Mouse (Mus musculus): ENCODE measurements around the gene Specc1. TPM values are rescaled to one million over a fixed set of nuclear protein-coding genes. Genes with fewer than 3 reads are reported as not detected.

Specc1 gene
- polyA plus RNA-seq (2014; fragmentation: Nextera tagmentation; extraction: Ambion mirVana) = 18.4 and 26.3 TPM in 2 replicates

GRCm38 (mm10) chr11:61956572-61957295 is at the start of gene Specc1:
Gene Specc1 (plus strand): TSS chr11:61956763.
- peak within 1 kb of the TSS; percentile 47; the same call in 1 of the 2 replicates for H3K9ac ChIP-seq (ENCODE audit: low read depth, low read length)
- ATAC-seq (ENCODE audit: low FRiP score) (peak; percentile 92), DNase-seq (ENCODE audit: low spot score) (peak; percentile 97)
- H3K9me3 ChIP-seq (ENCODE audit: control insufficient read depth, low read length) = no peaks in the 10 kb centered on the region
- WGBS = under 1% methylated on average over 53 of the region's 58 CpGs
- peaks cover 9% of the 10 kb centered on the region for H3K27me3 ChIP-seq (ENCODE audit: control insufficient read depth, insufficient read depth, low read length)
- H3K27ac ChIP-seq (ENCODE audit: low read depth, low read length) = no peak within 1 kb of the TSS
- H3K4me1 ChIP-seq (replicated peaks; ENCODE audit: control insufficient read depth, insufficient read depth, low read length) = no peaks in the 10 kb centered on the region
- H3K4me3 ChIP-seq (ENCODE audit: low read depth, low read length) = peak within 1 kb of the TSS; percentile 68
- no peaks in the 10 kb centered on the region for H3K36me3 ChIP-seq (ENCODE audit: control insufficient read depth, insufficient read depth, low read length)
- H3K4me2 ChIP-seq (replicated peaks; ENCODE audit: low read depth, low read length) = peak within 1 kb of the TSS; percentile 100

- Histone ChIP-seq H3K4me2 (replicated peaks; ENCODE audit: low read depth, low read length) (no peak overlapping the region), H3K4me1 (replicated peaks; ENCODE audit: control insufficient read depth, insufficient read depth, low read length) (no peaks in the 10 kb centered on the region), H3K27me3 (ENCODE audit: control insufficient read depth, insufficient read depth, low read length) (no peaks in the 10 kb centered on the region), H3K9me3 (ENCODE audit: control insufficient read depth, low read length) (no peaks in the 10 kb centered on the region), H3K36me3 (ENCODE audit: control insufficient read depth, insufficient read depth, low read length) (0 out of 2 replicates have a peak, but pooled peaks cover 2% of the 10 kb centered on the region), H3K9ac (ENCODE audit: low read depth, low read length) (no peak overlapping the region), H3K27ac (ENCODE audit: low read depth, low read length) (no peak overlapping the region), H3K4me3 (ENCODE audit: low read depth, low read length) (no peak overlapping the region)
- ATAC-seq (ENCODE audit: low FRiP score) (no peak), DNase-seq (ENCODE audit: low spot score) (no peak)
Measured at GRCm38 (mm10) chr11:61908315-61908714, 48.2 kb upstream of the Specc1 start.

- no peak for DNase-seq (ENCODE audit: low spot score)
- H3K4me1 ChIP-seq (replicated peaks; ENCODE audit: control insufficient read depth, insufficient read depth, low read length) = no peaks in the 10 kb centered on the region
- 96% methylated on average over 3 of the region's 3 CpGs for WGBS
- no peak for ATAC-seq (ENCODE audit: low FRiP score)
- H3K4me3 ChIP-seq (ENCODE audit: low read depth, low read length) = no peak overlapping the region
- peaks cover 2% of the 10 kb centered on the region; the same call in 1 of the 2 replicates for H3K36me3 ChIP-seq (ENCODE audit: control insufficient read depth, insufficient read depth, low read length)
- no peak overlapping the region for H3K27ac ChIP-seq (ENCODE audit: low read depth, low read length)
- H3K9me3 ChIP-seq (ENCODE audit: control insufficient read depth, low read length) = no peaks in the 10 kb centered on the region
- H3K4me2 ChIP-seq (replicated peaks; ENCODE audit: low read depth, low read length) = no peak overlapping the region
- H3K9ac ChIP-seq (ENCODE audit: low read depth, low read length) = no peak overlapping the region
- H3K27me3 ChIP-seq (ENCODE audit: control insufficient read depth, insufficient read depth, low read length) = no peaks in the 10 kb centered on the region
Measured at GRCm38 (mm10) chr11:61919702-61920101, 36.9 kb upstream of the Specc1 start.

GRCm38 (mm10) chr11:61923309-61923708 is 33.3 kb upstream of the Specc1 start:
- no peak overlapping the region for H3K9ac ChIP-seq (ENCODE audit: low read depth, low read length)
- WGBS = 92% methylated on average over 1 of the region's 1 CpGs
- no peaks in the 10 kb centered on the region for H3K36me3 ChIP-seq (ENCODE audit: control insufficient read depth, insufficient read depth, low read length)
- no peaks in the 10 kb centered on the region for H3K9me3 ChIP-seq (ENCODE audit: control insufficient read depth, low read length)
- no peak for DNase-seq (ENCODE audit: low spot score)
- H3K27ac ChIP-seq (ENCODE audit: low read depth, low read length) = no peak overlapping the region
- no peak overlapping the region for H3K4me3 ChIP-seq (ENCODE audit: low read depth, low read length)
- no peaks in the 10 kb centered on the region for H3K27me3 ChIP-seq (ENCODE audit: control insufficient read depth, insufficient read depth, low read length)
- no peaks in the 10 kb centered on the region for H3K4me1 ChIP-seq (replicated peaks; ENCODE audit: control insufficient read depth, insufficient read depth, low read length)
- no peak for ATAC-seq (ENCODE audit: low FRiP score)
- H3K4me2 ChIP-seq (replicated peaks; ENCODE audit: low read depth, low read length) = no peak overlapping the region

GRCm38 (mm10) chr11:61929323-61930097 is 27.1 kb upstream of the Specc1 start:
- WGBS = 4% methylated on average over 39 of the region's 47 CpGs
- Histone ChIP-seq H3K9ac (ENCODE audit: low read depth, low read length) (peak overlapping the region; percentile 84), H3K4me1 (replicated peaks; ENCODE audit: control insufficient read depth, insufficient read depth, low read length) (peaks cover 3% of the 10 kb centered on the region; the same call in 1 of the 2 replicates), H3K27ac (ENCODE audit: low read depth, low read length) (peak overlapping the region; percentile 87), H3K9me3 (ENCODE audit: control insufficient read depth, low read length) (no peaks in the 10 kb centered on the region), H3K4me2 (replicated peaks; ENCODE audit: low read depth, low read length) (peak overlapping the region; percentile 69), H3K27me3 (ENCODE audit: control insufficient read depth, insufficient read depth, low read length) (no peaks in the 10 kb centered on the region), H3K4me3 (ENCODE audit: low read depth, low read length) (peak overlapping the region; percentile 85), H3K36me3 (ENCODE audit: control insufficient read depth, insufficient read depth, low read length) (no peaks in the 10 kb centered on the region)
- ATAC-seq (ENCODE audit: low FRiP score) = peak; percentile 81
- no peak for DNase-seq (ENCODE audit: low spot score)

GRCm38 (mm10) chr11:61930098-61930517 is 26.5 kb upstream of the Specc1 start, which contains the start of gene Akap10:
Gene Akap10 (minus strand): TSS chr11:61930252.
- H3K9ac ChIP-seq (ENCODE audit: low read depth, low read length) = peak within 1 kb of the TSS; percentile 84
- peak within 1 kb of the TSS; percentile 87 for H3K27ac ChIP-seq (ENCODE audit: low read depth, low read length)
- 0% methylated on average over 25 of the region's 43 CpGs for WGBS
- H3K4me2 ChIP-seq (replicated peaks; ENCODE audit: low read depth, low read length) = peak within 1 kb of the TSS; percentile 69
- no peaks in the 10 kb centered on the region for H3K9me3 ChIP-seq (ENCODE audit: control insufficient read depth, low read length)
- H3K27me3 ChIP-seq (ENCODE audit: control insufficient read depth, insufficient read depth, low read length) = no peaks in the 10 kb centered on the region
- peaks cover 3% of the 10 kb centered on the region; the same call in 1 of the 2 replicates for H3K4me1 ChIP-seq (replicated peaks; ENCODE audit: control insufficient read depth, insufficient read depth, low read length)
- no peaks in the 10 kb centered on the region for H3K36me3 ChIP-seq (ENCODE audit: control insufficient read depth, insufficient read depth, low read length)
- H3K4me3 ChIP-seq (ENCODE audit: low read depth, low read length) = peak within 1 kb of the TSS; percentile 85
- peak; percentile 98 for DNase-seq (ENCODE audit: low spot score)
- peak; percentile 94 for ATAC-seq (ENCODE audit: low FRiP score)

GRCm38 (mm10) chr11:61930640-61931586 is 25.6 kb upstream of the Specc1 start:
- DNase-seq (ENCODE audit: low spot score) (no peak), ATAC-seq (ENCODE audit: low FRiP score) (peak; percentile 43; the same call in 1 of the 2 replicates)
- Histone ChIP-seq H3K4me2 (replicated peaks; ENCODE audit: low read depth, low read length) (peak overlapping the region; percentile 69), H3K9ac (ENCODE audit: low read depth, low read length) (peak overlapping the region; percentile 84), H3K27me3 (ENCODE audit: control insufficient read depth, insufficient read depth, low read length) (no peaks in the 10 kb centered on the region), H3K36me3 (ENCODE audit: control insufficient read depth, insufficient read depth, low read length) (no peaks in the 10 kb centered on the region), H3K4me1 (replicated peaks; ENCODE audit: control insufficient read depth, insufficient read depth, low read length) (peaks cover 3% of the 10 kb centered on the region; the same call in 1 of the 2 replicates), H3K9me3 (ENCODE audit: control insufficient read depth, low read length) (no peaks in the 10 kb centered on the region), H3K27ac (ENCODE audit: low read depth, low read length) (peak overlapping the region; percentile 87), H3K4me3 (ENCODE audit: low read depth, low read length) (peak overlapping the region; percentile 85)
- 19% methylated on average over 11 of the region's 11 CpGs for WGBS

GRCm38 (mm10) chr11:61937761-61938160 is 18.8 kb upstream of the Specc1 start:
- Histone ChIP-seq H3K9ac (ENCODE audit: low read depth, low read length) (no peak overlapping the region), H3K9me3 (ENCODE audit: control insufficient read depth, low read length) (no peaks in the 10 kb centered on the region), H3K36me3 (ENCODE audit: control insufficient read depth, insufficient read depth, low read length) (no peaks in the 10 kb centered on the region), H3K4me1 (replicated peaks; ENCODE audit: control insufficient read depth, insufficient read depth, low read length) (no peaks in the 10 kb centered on the region), H3K4me3 (ENCODE audit: low read depth, low read length) (no peak overlapping the region), H3K27ac (ENCODE audit: low read depth, low read length) (no peak overlapping the region), H3K4me2 (replicated peaks; ENCODE audit: low read depth, low read length) (no peak overlapping the region), H3K27me3 (ENCODE audit: control insufficient read depth, insufficient read depth, low read length) (no peaks in the 10 kb centered on the region)
- no peak for ATAC-seq (ENCODE audit: low FRiP score)
- DNase-seq (ENCODE audit: low spot score) = no peak
- WGBS = 89% methylated on average over 1 of the region's 1 CpGs

Data from hindbrain, embryonic 11.5 days (tissue).